In the genomic region with DNA sequence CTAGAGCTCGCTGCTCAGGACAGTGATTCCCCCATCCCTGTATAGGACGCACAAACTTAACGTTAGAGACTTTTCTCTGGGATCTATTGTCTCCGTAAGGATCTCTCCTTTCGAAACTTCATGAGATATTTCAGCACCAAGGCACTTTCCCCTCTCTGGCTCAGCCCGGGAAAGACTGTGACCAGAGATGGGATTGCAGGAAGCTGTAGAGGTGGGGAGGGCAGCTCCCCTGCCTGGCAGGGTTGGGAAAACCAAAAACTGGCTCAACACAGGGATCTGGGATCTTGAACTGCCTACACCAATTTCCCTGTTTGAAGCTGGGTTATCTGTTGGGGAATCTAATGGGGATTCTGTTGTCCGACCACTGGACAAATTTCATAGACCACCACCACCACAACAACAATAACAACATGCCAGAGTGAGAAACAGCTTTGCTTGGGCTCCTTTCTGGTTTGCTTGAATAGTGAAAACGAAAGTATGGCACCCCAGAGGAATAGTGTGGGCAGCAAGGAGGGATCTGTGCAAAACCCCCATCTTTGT, we compare ENCODE assay signal across 8 mouse cellular contexts. TPM values are rescaled to one million over a fixed set of nuclear protein-coding genes. Genes with fewer than 3 reads are reported as not detected.
DNase-seq lines count a peak whose midpoint lies in the region; ATAC-seq and TF ChIP-seq lines count a peak whose summit lies in the region.

No protein-coding gene starts in this region.

- peaks cover 18% of the 10 kb centered on the region for H3K27me3 ChIP-seq in lung, embryonic 15.5 days
- peaks cover 4% of the 10 kb centered on the region for H3K27me3 ChIP-seq in intestine, embryonic 15.5 days (replicated peaks)
- H3K27me3 ChIP-seq in thymus, adult 2 months (ENCODE audit: control insufficient read depth, insufficient read depth, low read length), result peaks cover 6% of the 10 kb centered on the region

- TF ChIP-seq CTCF in thymus, adult 2 months (IDR thresholded peaks at IDR 0.05; ENCODE audit: borderline replicate concordance, control insufficient read depth, extremely low read depth, insufficient read depth, low read length, poor library complexity), result no peak

- H3K27ac ChIP-seq in lung, embryonic 15.5 days, result no peak overlapping the region
- no peak overlapping the region for H3K27ac ChIP-seq in intestine, embryonic 15.5 days
- H3K27ac ChIP-seq in thymus, adult 2 months (ENCODE audit: control insufficient read depth, insufficient read depth, low read length), result no peak overlapping the region

- 14% methylated on average over 8 of the region's 8 CpGs for WGBS in lung, embryonic 15.5 days
- whole genome bisulfite sequencing in intestine, embryonic 15.5 days, result 15% methylated on average over 8 of the region's 8 CpGs
- 22% methylated on average over 8 of the region's 8 CpGs for WGBS in thymus, adult 2 months

- peak overlapping the region; percentile 96 for H3K4me2 ChIP-seq in lung, embryonic 15.5 days
- peak overlapping the region; percentile 93 for H3K4me2 ChIP-seq in intestine, embryonic 15.5 days (replicated peaks)

- H3K9ac ChIP-seq in lung, embryonic 15.5 days, result no peak overlapping the region
- H3K9ac ChIP-seq in intestine, embryonic 15.5 days, result no peak overlapping the region

- 0 out of 2 replicates have a peak overlapping the region, but pooled peaks have one; percentile 68 for H3K4me3 ChIP-seq in lung, embryonic 15.5 days
- H3K4me3 ChIP-seq in intestine, embryonic 15.5 days (replicated peaks), result peak overlapping the region; percentile 70; the same call in 1 of the 2 replicates
- H3K4me3 ChIP-seq in thymus, adult 2 months (ENCODE audit: control insufficient read depth, insufficient read depth, low read length), result no peak overlapping the region

- no peaks in the 10 kb centered on the region for H3K9me3 ChIP-seq in lung, embryonic 15.5 days
- H3K9me3 ChIP-seq in intestine, embryonic 15.5 days, result no peaks in the 10 kb centered on the region

- peak; percentile 7 for DNase-seq in adrenal gland, postnatal 10 days
- no peak for DNase-seq in adrenal gland, adult 18-20 months (ENCODE audit: low spot score in 2 of 2)
- DNase-seq in lung, postnatal 25 days (ENCODE audit: low spot score), result no peak
- DNase-seq in retina, embryonic 14.5 days (ENCODE audit: low spot score), result peak; percentile 21
- DNase-seq in thymus, adult 2 months, result no peak

- TF ChIP-seq POLR2A in thymus, adult 2 months (IDR thresholded peaks at IDR 0.05; ENCODE audit: control insufficient read depth, extremely low read depth, insufficient read depth, low read length, poor library complexity), result no peak

- ATAC-seq in lung, embryonic 15.5 days (ENCODE audit: borderline replicate concordance, extremely low read depth, low FRiP score, low TSS enrichment), result no peak
- ATAC-seq in intestine, embryonic 15.5 days, result no peak
- no peak for ATAC-seq in CD4-positive, CD25-positive, alpha-beta regulatory T cell, adult 4 months

- H3K36me3 ChIP-seq in lung, embryonic 15.5 days, result no peaks in the 10 kb centered on the region
- no peaks in the 10 kb centered on the region for H3K36me3 ChIP-seq in intestine, embryonic 15.5 days
- H3K36me3 ChIP-seq in thymus, adult 2 months (ENCODE audit: control insufficient read depth, insufficient read depth, low read length), result no peaks in the 10 kb centered on the region

- H3K4me1 ChIP-seq in lung, embryonic 15.5 days, result peaks cover 14% of the 10 kb centered on the region
- peaks cover 9% of the 10 kb centered on the region; the same call in 1 of the 2 replicates for H3K4me1 ChIP-seq in intestine, embryonic 15.5 days (replicated peaks)
- H3K4me1 ChIP-seq in thymus, adult 2 months (replicated peaks; ENCODE audit: control insufficient read depth, insufficient read depth, low read length), result no peaks in the 10 kb centered on the region

RNA-seq across cellular contexts. Expression of a gene that starts 1.5 kb away (rescaled TPM):
- total RNA-seq in adrenal gland, postnatal 10 days (2021), result 10 to 100 TPM in 1 of 2 experiments, 1 to 10 TPM in 1; 9.7 to 12.0 TPM
- 1 to 10 TPM; 3.0 to 3.5 TPM for total RNA-seq in adrenal gland, adult 18-20 months (2021)
- polyA plus RNA-seq in lung, embryonic 15.5 days (2015; fragmentation: Nextera tagmentation; extraction: Ambion mirVana), result 2.7 and 2.9 TPM in 2 replicates
- 2.6 and 4.1 TPM in 2 replicates for polyA plus RNA-seq in intestine, embryonic 15.5 days (2015; fragmentation: Nextera tagmentation; extraction: Ambion mirVana)
- polyA plus RNA-seq in CD4-positive, CD25-positive, alpha-beta regulatory T cell, adult 4 months (2017; shearing (Covaris generic)), result under 1 TPM; 0.27 to 0.58 TPM
- 0.04 TPM in 2 replicates for polyA plus RNA-seq in thymus, adult 2 months (2012; rRNA removed)

Comparison
In these comparisons a context has a peak if more than half of its experiments do, and no peak if none do; other contexts are left out.
1. DNase-seq: peak in adrenal gland, postnatal 10 days (single experiment) and retina, embryonic 14.5 days (single experiment); none in adrenal gland, adult 18-20 months (0 of 2), lung, postnatal 25 days (single experiment) and thymus, adult 2 months (single experiment).